Mouse (Mus musculus) thymus, postnatal 36 days (tissue): ENCODE results near the gene Grm7.

Experiments
- DNase-seq, 2 experiments: peaks; one replicate each; pipeline ENCODE4 v3.0.0; 2022; ENCODE audit warnings: mixed read lengths in 2 of 2

Grm7 gene

DNA sequence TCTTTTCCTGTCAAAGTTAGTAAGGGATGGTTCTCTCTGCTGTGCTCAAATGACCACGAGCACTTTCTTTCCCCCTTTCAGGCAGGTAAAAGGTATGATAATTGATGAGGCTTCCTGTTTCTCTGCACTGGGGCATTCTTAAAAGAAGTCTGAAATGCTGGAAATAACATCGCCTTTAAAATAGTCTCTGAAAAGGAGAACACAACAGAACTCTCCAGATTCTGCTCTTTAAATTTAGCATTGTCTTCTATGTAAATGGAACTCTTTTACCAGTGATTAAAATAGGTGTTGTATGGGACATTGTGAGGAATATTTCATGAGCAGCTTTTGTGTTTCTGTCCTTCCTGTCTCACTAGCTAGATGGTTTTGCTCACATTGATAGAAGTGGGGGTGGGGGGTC lies 393.7 kb downstream of the Grm7 start:
- DNase-seq: no peak

DNA sequence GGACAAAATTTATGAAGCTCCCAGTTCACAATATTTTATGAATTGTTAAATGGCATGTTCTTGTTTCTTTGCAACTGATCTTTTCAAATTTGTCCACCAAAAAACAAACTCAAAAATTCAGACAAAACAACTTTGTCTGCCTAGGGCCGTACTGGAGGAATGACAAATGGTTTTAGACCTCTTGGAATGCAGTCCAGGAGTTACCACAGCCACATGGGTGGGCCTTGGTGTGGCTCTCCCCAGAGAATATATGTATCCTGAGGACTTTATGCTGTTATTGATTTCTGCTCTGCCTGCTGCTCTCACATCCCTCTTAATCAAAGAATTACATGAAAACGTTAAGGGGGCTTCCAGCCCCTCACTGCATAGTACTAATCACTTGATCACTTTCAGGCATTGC lies 400.5 kb downstream of the Grm7 start:
- no peak for DNase-seq

DNA sequence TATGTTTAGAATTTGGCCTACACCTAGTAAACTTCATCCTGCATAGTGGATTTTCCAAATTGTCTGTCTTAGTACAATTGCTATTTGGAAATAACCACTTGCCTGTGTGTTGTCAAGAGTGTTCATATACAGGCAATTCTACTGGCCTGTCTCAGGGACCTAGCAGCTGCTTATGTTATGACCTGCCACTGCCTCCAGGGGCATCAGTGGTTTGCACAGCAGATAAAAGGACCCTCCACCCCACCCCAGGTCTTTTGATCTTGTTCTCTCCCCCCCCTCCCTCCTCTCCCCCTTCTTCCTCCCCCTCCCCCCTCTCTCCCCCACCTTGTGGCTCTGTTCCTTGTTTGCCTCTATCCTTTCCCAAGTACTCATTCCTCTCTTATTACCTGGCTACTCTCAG lies 403.9 kb downstream of the Grm7 start:
- peak in 1 of 2 experiments; percentile 3 for DNase-seq

DNA sequence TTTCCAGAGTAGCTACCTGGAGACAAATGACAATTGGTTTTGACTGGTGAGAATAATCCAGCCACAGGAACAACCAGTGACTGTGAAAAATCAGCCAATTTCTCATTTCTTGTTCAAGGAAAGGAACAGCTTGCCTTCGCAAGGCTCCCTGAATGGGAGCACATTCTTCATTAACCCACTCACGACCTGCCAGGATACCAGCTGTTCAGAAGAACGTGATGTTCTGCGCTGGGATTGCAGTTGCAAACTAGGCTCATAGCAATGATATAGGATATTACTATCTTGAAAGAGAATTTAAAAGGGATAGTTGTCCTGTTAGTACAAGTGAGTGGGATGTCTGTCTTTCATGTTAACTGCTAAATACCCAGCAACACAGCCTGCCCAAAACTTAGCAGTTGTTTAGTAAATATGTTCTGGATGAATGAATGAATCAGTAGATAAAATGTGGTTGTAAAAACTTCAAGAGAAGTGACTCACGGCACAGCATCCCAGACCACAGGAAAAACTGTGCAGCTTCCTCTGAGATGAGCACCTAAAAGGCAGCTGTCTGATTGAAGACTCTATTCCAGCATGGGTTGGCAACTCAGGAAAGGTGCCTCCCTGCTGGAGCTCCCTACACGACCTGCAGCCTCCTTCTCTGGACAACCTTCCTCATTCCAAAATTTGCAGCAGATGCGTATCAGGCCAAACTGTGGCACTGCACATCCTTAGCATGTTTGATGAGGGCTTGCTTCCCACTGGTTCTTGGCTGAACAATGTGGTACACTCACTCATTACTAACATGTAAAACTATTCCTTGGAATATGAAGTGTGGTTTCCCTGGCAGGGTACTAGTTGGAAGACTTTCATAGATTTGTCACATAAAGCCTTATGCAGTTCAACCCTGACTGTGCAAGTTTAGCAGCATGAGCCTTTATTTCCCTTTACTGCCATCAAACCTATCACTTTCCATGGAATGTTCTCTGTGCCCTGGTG lies 408.9 kb downstream of the Grm7 start:
- no peak for DNase-seq

DNA sequence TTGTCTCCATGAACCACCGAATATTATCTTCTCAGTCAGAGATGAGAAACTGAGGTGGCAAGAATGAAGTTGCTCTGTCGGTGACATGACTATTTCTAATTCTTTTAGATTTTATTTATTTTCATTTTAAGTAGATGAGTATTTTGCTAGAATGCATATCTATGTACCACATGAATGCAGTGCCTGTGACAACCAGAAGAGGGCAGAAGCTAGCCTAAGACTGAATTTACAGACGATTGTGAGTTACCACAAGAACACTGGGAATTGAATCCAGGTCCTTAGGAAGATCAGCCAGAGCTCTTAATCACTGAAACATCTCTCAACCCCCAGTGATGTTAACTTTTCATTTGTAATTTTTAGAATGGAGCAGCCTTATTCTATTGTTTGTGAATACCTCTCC lies 412.4 kb downstream of the Grm7 start:
- no peak for DNase-seq

DNA sequence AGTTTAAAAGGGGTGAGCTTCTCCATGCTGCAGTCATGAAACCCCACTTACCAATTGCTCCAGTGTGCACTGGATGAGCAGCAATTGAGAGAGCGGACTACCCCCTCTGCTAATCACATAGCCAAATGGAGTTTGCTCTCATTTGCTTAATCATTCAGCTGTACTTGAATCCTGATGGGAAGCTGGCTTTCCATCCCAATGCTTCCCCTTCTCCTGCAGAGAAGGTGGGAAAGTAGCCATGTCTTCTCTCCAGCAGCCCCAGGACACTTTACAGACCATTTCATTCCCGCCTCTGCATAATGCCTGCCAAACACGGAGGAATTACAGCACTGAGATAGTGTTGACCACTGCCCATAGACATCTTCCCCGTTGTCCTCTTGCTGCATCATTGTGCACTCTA lies 414.6 kb downstream of the Grm7 start:
- no peak for DNase-seq

DNA sequence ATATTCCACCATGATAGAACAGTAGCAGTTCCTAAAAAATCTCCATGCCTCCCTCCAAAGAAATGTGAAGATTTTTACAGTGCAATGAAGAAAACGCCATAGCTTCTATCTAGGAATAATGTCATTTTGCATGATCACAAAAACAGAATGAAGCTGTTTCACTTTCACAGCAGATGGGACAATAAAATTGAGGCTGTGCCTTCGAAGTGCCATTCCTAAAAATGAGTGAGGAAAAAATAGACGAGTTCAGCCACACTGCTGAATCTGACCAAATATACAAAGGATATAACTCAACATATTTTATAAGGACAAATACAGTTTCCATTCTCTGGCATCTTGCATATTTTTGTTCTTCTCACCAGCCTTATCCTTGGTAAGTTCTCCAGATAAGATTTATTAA lies 439.2 kb downstream of the Grm7 start:
- DNase-seq: no peak

DNA sequence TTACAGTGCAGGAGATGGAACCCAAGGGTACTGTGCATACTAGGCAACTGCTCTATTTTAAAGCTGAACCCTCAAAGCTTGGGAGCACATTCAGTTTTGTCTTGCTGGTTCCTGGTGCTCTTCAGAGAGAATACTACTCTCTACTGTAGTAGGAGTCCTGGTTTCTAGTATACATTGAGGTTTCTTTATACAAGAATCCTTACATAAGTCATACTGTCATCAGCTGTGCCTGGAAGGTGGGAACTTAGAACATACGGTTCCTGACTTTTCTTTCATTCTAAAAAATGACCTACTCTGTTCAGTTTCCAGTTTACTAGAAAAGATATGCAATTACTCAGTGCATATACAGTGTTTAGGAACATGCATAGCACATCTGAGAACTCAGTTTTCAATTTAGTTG lies 449.4 kb downstream of the Grm7 start:
- no peak for DNase-seq

DNA sequence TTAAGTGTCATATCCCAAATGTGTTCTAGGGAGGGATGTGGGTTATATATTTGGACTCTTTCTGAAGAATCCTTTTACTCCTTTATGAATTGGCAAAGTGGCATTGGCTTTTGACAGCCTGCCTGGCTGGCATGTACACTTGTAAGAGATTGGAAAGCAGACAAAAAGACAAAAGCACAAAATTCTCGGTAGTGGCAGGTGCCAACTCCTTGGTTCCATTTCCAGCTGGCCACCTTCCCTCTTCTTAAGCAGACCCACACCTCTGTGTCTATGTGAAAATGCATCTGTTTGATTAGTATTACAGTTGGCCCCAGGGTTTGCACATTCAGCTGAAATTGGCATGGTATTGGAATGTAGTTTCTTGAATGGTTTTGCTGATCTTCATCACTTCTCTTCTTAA lies 460.1 kb downstream of the Grm7 start:
- no peak for DNase-seq

DNA sequence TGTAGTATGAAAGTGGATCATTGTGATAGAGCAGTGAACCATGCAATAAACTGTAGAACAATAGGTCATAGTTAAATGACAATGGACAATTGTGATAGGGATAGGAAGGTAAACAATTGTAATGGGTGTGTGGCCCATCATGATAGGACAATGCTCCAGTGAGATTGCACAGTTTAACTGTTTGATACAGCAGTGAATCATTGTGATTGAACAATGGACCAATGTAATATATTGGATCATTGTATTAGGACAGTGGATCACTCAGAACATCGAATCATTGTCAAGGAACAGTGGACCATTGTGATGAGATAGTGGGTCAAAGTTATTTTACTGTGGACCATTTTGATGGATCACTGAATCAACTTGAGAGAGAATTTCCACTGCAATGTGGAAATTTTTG lies 515.7 kb downstream of the Grm7 start:
- DNase-seq: no peak

DNA sequence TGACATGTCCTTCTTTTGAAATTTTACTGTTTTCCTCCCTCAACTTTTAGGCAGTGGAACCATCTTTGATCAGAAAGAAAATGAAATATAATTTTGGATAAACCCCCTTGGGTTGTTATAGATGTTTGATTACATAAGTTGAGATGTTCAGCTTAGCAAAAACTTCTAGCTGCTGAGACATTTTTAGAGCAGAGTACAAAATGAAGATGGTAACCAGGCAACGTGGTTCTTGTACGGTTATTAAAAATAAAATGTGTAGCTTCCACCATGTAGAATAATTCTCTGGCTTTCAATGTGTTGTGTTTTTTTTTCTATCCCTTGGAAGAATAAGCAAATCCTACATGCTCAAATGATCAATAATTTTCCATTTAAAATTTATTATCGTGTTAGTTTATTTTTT lies 550.0 kb downstream of the Grm7 start:
- no peak for DNase-seq

DNA sequence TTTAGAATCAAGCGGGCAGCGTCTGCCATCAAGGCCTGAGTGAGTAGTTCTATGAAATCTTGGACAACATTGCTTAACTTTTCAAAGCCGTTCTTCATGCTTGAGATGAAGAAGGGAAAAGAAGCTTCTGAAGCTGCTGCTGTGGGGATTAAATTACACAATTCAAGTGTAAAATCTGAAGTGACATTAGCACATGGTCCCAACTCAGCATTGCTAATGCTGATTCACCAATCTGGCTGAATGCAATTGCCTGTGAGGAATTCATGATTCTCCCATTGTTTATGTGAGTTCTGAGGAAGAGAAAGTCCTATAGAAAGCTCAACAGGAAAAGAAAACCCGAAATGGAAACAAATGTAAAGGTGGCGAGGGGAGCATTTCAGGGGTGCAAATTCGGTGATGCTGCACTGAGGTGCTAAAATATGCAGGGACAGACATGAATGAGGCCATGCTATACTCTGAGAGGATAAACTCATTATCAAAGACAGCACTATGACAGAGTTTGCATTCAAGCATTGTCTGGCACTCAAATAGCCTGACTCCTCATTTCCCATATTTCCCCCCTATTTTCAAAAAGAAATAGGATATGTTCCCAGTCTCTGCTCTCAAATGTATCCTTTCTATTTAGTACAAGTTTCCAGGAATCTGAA lies 575.8 kb downstream of the Grm7 start:
- DNase-seq: no peak

DNA sequence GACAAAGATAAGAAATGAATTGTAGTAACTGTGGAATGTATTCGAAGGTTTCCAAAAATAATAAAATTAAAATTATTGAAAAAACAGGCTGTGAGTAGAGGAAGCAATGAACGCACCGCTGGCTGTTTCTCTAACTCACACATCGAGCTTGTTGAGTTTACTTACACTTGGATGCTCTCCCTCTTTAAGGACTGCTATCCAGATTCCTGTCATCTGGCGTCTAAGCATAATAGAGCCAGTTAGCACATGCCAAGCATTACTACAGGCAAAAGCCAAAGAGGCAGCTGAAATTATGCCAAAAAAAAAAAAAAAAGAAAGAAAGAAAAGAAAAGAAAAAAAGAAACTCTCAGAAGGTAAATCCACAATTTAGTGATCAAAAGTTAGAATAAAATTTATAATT lies 609.8 kb downstream of the Grm7 start:
- DNase-seq: no peak

DNA sequence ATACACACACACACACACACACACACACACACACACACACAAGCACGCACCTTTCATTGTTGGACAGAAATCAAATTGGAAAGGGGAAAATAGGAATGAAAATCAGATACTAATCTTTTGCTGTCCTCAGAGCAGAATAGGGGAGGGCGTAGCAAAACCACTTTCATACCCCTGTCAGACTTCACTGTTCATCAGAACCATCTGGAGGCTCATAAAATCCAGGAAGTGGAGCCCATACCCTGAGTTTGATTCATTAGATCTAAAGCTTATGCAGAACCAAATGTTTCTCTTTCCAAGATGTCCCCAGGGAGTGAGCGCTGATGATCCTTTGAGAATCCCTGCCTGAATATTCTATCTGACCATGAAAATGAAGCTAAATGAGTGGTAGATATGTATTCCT lies 611.6 kb downstream of the Grm7 start:
- no peak for DNase-seq

DNA sequence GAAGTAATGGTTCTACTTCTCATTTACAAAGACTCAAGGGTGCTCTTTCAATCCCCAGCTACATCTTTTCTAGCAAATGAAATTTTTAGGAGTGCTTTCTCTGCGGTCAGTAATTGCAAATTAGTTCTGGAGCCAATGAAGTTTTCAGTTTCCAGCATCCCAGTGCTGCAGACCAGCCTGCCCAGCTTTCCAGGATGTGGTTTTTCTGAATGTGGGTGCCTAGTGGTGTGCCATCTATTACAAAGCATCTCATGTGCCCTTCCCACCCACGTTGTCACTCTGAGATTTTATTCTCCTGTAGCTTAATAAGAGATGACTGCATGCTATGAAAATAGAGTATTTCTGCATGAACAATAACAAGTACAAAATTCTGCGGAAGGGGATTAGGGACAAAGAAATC lies 612.9 kb downstream of the Grm7 start:
- DNase-seq: no peak

DNA sequence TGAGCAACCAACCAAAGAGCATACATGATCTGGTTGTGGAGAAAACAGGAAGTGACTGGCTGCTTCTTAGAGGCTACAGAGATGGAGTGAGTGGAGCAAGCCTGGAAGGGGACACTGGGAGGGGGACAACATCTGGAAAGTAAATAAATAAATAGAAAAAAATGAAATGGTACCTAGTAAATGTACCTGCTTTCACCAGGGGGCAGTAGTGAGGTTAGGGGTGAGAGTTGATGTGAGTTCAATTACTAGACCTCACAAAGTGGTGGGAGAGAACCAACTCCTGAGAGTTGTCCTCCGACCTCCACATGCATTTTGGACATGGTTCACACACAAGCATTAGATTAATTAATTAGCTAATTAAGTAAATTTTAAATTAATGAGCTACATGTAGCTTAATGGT lies 615.8 kb downstream of the Grm7 start:
- DNase-seq: no peak

DNA sequence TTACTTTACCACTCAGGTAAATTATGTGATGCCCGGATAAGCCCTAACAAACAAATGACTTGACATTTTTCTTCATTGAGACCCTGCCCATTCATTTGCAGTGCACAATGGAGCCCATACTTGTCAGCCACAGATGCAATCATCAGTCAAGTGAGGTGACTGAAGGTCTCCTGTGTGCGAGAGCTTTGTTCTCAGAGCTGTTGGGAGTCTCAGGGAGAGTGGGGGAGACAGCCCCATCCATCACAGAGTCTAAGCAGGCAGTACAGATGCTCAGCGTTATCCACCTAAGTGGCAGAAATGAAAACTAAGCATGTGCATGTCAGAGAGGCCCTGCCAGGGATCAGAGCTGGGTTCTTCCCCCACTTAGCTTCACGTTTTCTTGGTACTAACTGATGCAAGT lies 631.3 kb downstream of the Grm7 start:
- DNase-seq: no peak

DNA sequence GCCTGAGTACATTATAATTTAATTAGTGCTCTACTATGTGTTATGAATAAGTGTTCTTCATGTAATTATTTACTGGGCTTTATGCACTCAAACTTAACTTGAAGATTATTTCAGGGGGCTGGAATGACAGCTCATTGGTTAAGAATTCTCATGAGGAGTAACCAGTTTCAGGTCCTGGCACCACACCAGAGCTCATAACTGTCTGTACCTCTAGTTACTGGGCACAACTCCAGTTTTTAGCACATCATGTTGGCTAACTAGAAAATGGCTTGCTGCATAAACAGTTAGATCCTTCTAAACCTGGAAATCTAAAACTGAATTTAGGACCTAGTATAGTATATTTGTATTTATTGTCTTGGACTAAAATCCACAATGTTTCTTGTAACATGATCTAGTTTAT lies 633.1 kb downstream of the Grm7 start:
- no peak for DNase-seq

DNA sequence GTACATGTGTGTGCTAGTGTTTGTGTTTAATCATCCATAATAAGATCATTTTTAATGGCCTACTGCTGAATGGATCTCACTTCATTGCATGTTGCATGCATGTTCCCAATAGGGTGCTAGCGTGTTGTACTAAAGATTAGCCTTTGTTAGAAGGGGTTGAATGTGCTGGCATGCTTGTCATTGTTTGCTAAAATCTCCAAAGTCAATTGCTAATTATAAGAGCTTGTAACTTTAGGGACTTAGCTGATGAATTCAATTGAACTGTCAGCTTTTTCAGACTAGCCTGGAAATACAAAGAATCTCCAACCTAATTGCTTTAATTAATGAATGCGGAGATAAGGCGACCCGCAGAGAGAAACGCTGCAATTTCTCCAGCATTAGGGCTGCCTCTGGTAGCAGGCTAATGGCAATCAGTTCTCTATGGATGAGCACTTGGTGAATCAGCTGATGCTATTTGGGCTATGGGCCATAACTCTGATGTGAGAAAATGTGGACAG lies 648.2 kb downstream of the Grm7 start:
- no peak for DNase-seq

DNA sequence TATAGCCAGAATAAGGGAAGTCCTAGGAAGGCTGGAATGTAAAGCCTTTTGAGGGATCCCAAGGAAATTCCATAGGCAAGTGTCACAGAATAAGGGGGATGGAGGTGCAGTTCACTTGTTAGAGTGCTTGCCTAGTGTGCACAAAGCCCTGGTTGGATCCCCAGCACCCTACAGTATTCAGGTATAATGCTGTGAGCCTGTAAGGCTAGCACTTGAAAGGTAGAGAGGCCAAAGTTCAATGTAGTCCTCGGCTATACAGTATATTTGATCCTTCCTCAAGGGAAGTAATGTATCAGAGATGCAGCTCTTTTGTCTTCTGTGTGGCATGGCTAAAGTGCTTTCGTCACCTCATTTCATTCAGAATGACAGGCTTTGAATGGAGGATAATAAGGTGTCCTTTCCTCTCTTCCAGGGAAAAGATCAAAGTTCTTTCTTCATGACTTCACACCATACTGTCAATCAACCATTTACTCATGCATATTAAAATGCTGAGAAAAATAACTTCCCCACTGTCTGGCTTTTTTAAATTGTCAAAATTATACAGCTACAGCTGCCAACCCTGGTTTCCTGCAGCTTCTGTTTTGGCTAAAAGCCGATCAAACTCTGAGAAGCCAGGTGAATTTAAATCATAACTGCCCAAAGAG lies 658.7 kb downstream of the Grm7 start:
- DNase-seq: no peak

DNA sequence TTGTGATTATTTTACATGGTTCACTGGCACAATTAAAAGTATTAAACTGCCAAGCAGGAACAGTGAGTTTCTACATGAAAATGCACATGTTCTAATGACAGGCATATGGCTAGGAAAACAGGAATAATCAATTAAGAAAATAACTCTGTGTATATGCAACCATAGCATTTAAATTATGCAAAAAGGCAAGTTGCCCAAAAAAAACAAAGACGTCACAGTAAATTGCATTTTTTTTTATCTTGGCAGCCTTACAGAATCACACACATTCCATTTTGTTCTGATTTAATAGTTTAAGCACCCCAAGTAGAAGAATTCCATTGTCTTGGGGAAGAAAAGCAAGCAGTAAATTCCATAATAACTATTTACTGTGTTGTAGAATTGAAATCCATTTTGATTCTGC lies 716.3 kb downstream of the Grm7 start:
- DNase-seq: no peak

DNA sequence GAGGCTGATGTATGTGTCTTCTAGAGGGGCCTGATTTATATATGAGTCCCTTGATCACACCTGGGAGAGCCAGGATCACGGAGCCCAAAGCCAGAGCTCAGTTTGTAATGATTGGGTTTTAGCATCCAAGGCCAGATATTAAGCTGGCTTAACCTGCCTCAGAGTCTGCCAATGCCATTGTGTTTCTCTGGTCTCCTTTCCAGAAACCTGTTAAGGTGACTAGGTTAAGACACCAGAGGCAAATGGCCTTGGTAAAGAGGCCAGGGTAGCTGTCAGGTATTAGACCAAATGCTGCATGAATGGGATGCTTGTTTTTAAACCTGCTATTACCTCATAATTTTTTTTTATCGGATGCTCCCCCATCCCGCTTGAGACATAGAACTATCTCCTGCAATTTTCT lies 722.7 kb downstream of the Grm7 start:
- no peak for DNase-seq

DNA sequence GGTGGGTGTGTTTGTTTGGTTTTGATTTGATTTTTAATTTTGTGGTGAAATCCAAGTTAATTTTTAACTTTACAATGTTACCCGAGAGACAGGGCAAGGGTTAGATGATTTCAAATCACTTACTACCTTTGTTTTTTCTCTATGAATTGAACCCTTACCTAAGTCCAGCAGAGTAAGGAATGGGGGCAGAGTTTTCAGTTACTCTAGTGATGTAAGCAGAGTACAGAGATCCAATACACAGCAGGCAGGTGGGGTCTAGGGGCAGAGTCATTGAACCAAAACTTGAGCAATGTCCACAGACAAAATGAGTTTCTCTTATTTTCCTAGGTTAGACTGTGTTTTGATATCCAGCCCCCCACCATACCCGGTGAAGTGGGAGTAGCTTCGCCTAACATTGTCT lies 723.2 kb downstream of the Grm7 start:
- DNase-seq: no peak

DNA sequence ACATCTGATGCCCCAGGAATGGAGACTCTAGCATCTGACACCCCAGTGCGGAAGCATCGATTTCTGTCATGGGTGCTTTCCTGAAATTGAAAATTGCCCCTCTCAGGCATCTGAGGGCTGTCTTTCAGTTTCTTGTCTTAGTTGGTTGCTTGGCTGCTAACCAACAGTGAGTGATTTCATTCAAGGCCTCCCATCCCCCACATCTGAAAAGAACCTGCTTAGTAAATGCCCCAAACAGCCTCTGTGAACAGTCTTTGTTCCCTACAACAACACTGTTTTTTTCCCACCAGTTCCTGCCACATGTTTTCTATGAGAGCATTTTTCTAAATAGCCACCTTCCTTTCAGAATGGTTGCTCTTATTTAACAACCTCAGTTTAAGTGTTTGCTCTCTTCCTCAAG lies 723.6 kb downstream of the Grm7 start:
- DNase-seq: no peak
